7 mouse cellular contexts compared by ENCODE assay signal in genomic region chr7:141434464-141434863, GRCm38 (mm10). TPM values are rescaled to one million over a fixed set of nuclear protein-coding genes. Genes with fewer than 3 reads are reported as not detected.
DNase-seq lines count a peak whose midpoint lies in the region; ATAC-seq lines count a peak whose summit lies in the region.

No protein-coding gene starts in this region.

- H3K4me3 ChIP-seq in heart, embryonic 13.5 days, result peak overlapping the region; percentile 62
- peak overlapping the region; percentile 70 for H3K4me3 ChIP-seq in midbrain, embryonic 15.5 days

- H3K9me3 ChIP-seq in heart, embryonic 13.5 days, result no peaks in the 10 kb centered on the region
- no peaks in the 10 kb centered on the region for H3K9me3 ChIP-seq in midbrain, embryonic 15.5 days

- no peaks in the 10 kb centered on the region for H3K27me3 ChIP-seq in heart, embryonic 13.5 days (replicated peaks)
- no peaks in the 10 kb centered on the region for H3K27me3 ChIP-seq in midbrain, embryonic 15.5 days (replicated peaks)

- H3K4me1 ChIP-seq in heart, embryonic 13.5 days, result peaks cover 49% of the 10 kb centered on the region
- peaks cover 60% of the 10 kb centered on the region for H3K4me1 ChIP-seq in midbrain, embryonic 15.5 days

- peak overlapping the region; percentile 69 for H3K27ac ChIP-seq in heart, embryonic 13.5 days (replicated peaks)
- H3K27ac ChIP-seq in midbrain, embryonic 15.5 days, result peak overlapping the region; percentile 84

- peaks cover 55% of the 10 kb centered on the region for H3K36me3 ChIP-seq in heart, embryonic 13.5 days
- peaks cover 15% of the 10 kb centered on the region for H3K36me3 ChIP-seq in midbrain, embryonic 15.5 days (replicated peaks)

- peak overlapping the region; percentile 86 for H3K9ac ChIP-seq in heart, embryonic 13.5 days
- H3K9ac ChIP-seq in midbrain, embryonic 15.5 days, result peak overlapping the region; percentile 72

- ATAC-seq in heart, embryonic 13.5 days (ENCODE audit: extremely low read depth, insufficient number of reproducible peaks, low FRiP score, low TSS enrichment), result no peak
- peak; percentile 12; the same call in 1 of the 2 replicates for ATAC-seq in midbrain, embryonic 15.5 days (replicated peaks)

- H3K4me2 ChIP-seq in heart, embryonic 13.5 days, result peak overlapping the region; percentile 96
- H3K4me2 ChIP-seq in midbrain, embryonic 15.5 days, result peak overlapping the region; percentile 92

- DNase-seq in right cerebral cortex, adult 18-20 months, result peak; percentile 77
- no peak for DNase-seq in right cerebral cortex, postnatal 14 days
- DNase-seq in cerebellum, postnatal 14 days, result peak; percentile 77 to 84
- DNase-seq in layer of hippocampus, postnatal 14 days (ENCODE audit: low spot score in 2 of 2), result peak; percentile 70 to 78
- no peak for DNase-seq in urinary bladder, adult 2 months (ENCODE audit: low spot score)

- 15% methylated on average over 8 of the region's 8 CpGs for WGBS in heart, embryonic 13.5 days
- WGBS in midbrain, embryonic 15.5 days, result 11% methylated on average over 8 of the region's 8 CpGs

RNA-seq across cellular contexts. Expression of gene Slc25a22, which starts 3.2 kb away (rescaled TPM):
- 17.3 and 19.1 TPM in 2 replicates for polyA plus RNA-seq in heart, embryonic 13.5 days (2015; fragmentation: Nextera tagmentation; extraction: Ambion mirVana)
- total RNA-seq in layer of hippocampus, postnatal 14 days (2021), result 100 to 1,000 TPM; 366 to 390 TPM
- 109 and 120 TPM in 2 replicates for polyA plus RNA-seq in midbrain, embryonic 15.5 days (2015; fragmentation: Nextera tagmentation; extraction: Ambion mirVana)
- 42.0 and 55.2 TPM in 2 replicates for polyA plus RNA-seq in urinary bladder, adult 2 months (2012; rRNA removed)

RNA-seq across cellular contexts. Expression of gene Cend1, which starts 5.2 kb away (rescaled TPM):
- polyA plus RNA-seq in heart, embryonic 13.5 days (2015; fragmentation: Nextera tagmentation; extraction: Ambion mirVana), result 8.1 and 9.8 TPM in 2 replicates
- total RNA-seq in layer of hippocampus, postnatal 14 days (2021), result 100 to 1,000 TPM; 332 to 341 TPM
- 111 and 113 TPM in 2 replicates for polyA plus RNA-seq in midbrain, embryonic 15.5 days (2015; fragmentation: Nextera tagmentation; extraction: Ambion mirVana)
- polyA plus RNA-seq in urinary bladder, adult 2 months (2012; rRNA removed), result 1.3 and 3.4 TPM in 2 replicates

RNA-seq across cellular contexts. Expression of gene Pidd1, which starts 9.4 kb away (rescaled TPM):
- polyA plus RNA-seq in heart, embryonic 13.5 days (2015; fragmentation: Nextera tagmentation; extraction: Ambion mirVana), result 8.1 and 9.4 TPM in 2 replicates
- total RNA-seq in layer of hippocampus, postnatal 14 days (2021), result 1 to 10 TPM; 1.9 TPM
- polyA plus RNA-seq in midbrain, embryonic 15.5 days (2015; fragmentation: Nextera tagmentation; extraction: Ambion mirVana), result 3.4 and 3.8 TPM in 2 replicates
- 4.7 and 4.8 TPM in 2 replicates for polyA plus RNA-seq in urinary bladder, adult 2 months (2012; rRNA removed)

RNA-seq across cellular contexts. Expression of gene Rplp2, which starts 12.7 kb away (rescaled TPM):
- 871 and 874 TPM in 2 replicates for polyA plus RNA-seq in heart, embryonic 13.5 days (2015; fragmentation: Nextera tagmentation; extraction: Ambion mirVana)
- total RNA-seq in layer of hippocampus, postnatal 14 days (2021), result 100 to 1,000 TPM; 577 to 590 TPM
- 597 and 636 TPM in 2 replicates for polyA plus RNA-seq in midbrain, embryonic 15.5 days (2015; fragmentation: Nextera tagmentation; extraction: Ambion mirVana)
- 1,171 and 1,507 TPM in 2 replicates for polyA plus RNA-seq in urinary bladder, adult 2 months (2012; rRNA removed)

RNA-seq across cellular contexts. Expression of gene Gatd1, which starts 20.5 kb away (rescaled TPM):
- 27.0 and 29.9 TPM in 2 replicates for polyA plus RNA-seq in heart, embryonic 13.5 days (2015; fragmentation: Nextera tagmentation; extraction: Ambion mirVana)
- 10 to 100 TPM; 37.4 to 37.6 TPM for total RNA-seq in layer of hippocampus, postnatal 14 days (2021)
- 57.2 and 59.5 TPM in 2 replicates for polyA plus RNA-seq in midbrain, embryonic 15.5 days (2015; fragmentation: Nextera tagmentation; extraction: Ambion mirVana)
- 48.3 and 59.2 TPM in 2 replicates for polyA plus RNA-seq in urinary bladder, adult 2 months (2012; rRNA removed)

Comparison
In these comparisons a context has a peak if more than half of its experiments do, and no peak if none do; other contexts are left out.
1. DNase-seq: peak in right cerebral cortex, adult 18-20 months (single experiment), cerebellum, postnatal 14 days (2 of 2) and layer of hippocampus, postnatal 14 days (2 of 2); none in right cerebral cortex, postnatal 14 days (single experiment) and urinary bladder, adult 2 months (single experiment).
2. RNA of gene Cend1, which starts 5.2 kb away (polyA plus RNA-seq): 111 to 113 TPM in midbrain, embryonic 15.5 days; 8.1 to 9.8 TPM in heart, embryonic 13.5 days and 1.3 to 3.4 TPM in urinary bladder, adult 2 months; every median in the first group is over 10 times any median in the second.